Mouse (Mus musculus) embryonic facial prominence, embryonic 11.5 days (tissue): ENCODE measurements around the gene Cfap300. TPM values are rescaled to one million over a fixed set of nuclear protein-coding genes. Genes with fewer than 3 reads are reported as not detected.
A peak's percentile ranks its signal among the peaks of the same experiment; 100 is the strongest.

Experiments used
- ATAC-seq: fragments of 200-750 bp; cut with Nextera tagmentation; replicated peaks from 2 replicates; pipeline ENCODE4 v1.8.0; 2017; ENCODE audit warnings: low read depth; ENCODE audit not compliant: insufficient number of reproducible peaks, low FRiP score, low TSS enrichment
- DNase-seq: peaks from one replicate; pipeline ENCODE4 v3.0.0-alpha.2; 2015; ENCODE audit warnings: low spot score
- H3K27ac ChIP-seq: fragments of 300-500 bp; sonication (generic); replicated peaks from 2 replicates; pipeline ENCODE4 v1.5.1; 2014; ENCODE audit warnings: mild to moderate bottlenecking, low read depth, low read length, control low read depth
- H3K27me3 ChIP-seq: fragments of 300-500 bp; sonication (generic); 2 replicates; pipeline ENCODE4 v1.6.1; 2014; ENCODE audit warnings: mild to moderate bottlenecking, low read length, moderate library complexity, mixed read lengths; ENCODE audit not compliant: control insufficient read depth, insufficient read depth
- H3K36me3 ChIP-seq: fragments of 300-500 bp; sonication (generic); replicated peaks from 2 replicates; pipeline ENCODE4 v1.6.1; 2014; ENCODE audit warnings: low read depth, mild to moderate bottlenecking, low read length, moderate library complexity, mixed read lengths; ENCODE audit not compliant: control insufficient read depth, insufficient read depth
- H3K4me1 ChIP-seq: fragments of 300-500 bp; sonication (generic); 2 replicates; pipeline ENCODE4 v1.6.1; 2014; ENCODE audit warnings: low read length, mixed read lengths; ENCODE audit not compliant: control insufficient read depth, insufficient read depth
- H3K4me2 ChIP-seq: fragments of 300-500 bp; sonication (generic); 2 replicates; pipeline ENCODE4 v1.6.1; 2014; ENCODE audit warnings: low read depth, mild to moderate bottlenecking, control low read depth, low read length, moderate library complexity
- H3K4me3 ChIP-seq: fragments of 300-500 bp; sonication (generic); 2 replicates; pipeline ENCODE4 v1.5.1; 2014; ENCODE audit warnings: low read depth, low read length, control low read depth
- H3K9ac ChIP-seq: fragments of 300-500 bp; sonication (generic); replicated peaks from 2 replicates; pipeline ENCODE4 v1.6.1; 2014; ENCODE audit warnings: mild to moderate bottlenecking, control low read depth, low read length
- H3K9me3 ChIP-seq: fragments of 300-500 bp; sonication (generic); replicated peaks from 2 replicates; pipeline ENCODE4 v1.6.1; 2016; ENCODE audit warnings: mild to moderate bottlenecking, low read length, inconsistent platforms, mixed read lengths; ENCODE audit not compliant: control insufficient read depth
- WGBS: fragments of 180-500 bp; shearing (Covaris S2); extraction: QIAGEN DNeasy Blood & Tissue Kit; methylation state at CpG from one replicate; pipeline ENCODE4 v1.1.7; 2014; 5-methylcytosine and 5-hydroxymethylcytosine counted together
- polyA plus RNA-seq: library from polyadenylated mRNA; unstranded; fragments of >200 nt; fragmentation: Nextera tagmentation; extraction: Ambion mirVana; gene quantifications from 2 replicates; pipeline ENCODE4 v1.2.1, GENCODE M21; 2014

Gene Cfap300
- 21.0 and 22.8 TPM in 2 replicates for polyA plus RNA-seq

DNA sequence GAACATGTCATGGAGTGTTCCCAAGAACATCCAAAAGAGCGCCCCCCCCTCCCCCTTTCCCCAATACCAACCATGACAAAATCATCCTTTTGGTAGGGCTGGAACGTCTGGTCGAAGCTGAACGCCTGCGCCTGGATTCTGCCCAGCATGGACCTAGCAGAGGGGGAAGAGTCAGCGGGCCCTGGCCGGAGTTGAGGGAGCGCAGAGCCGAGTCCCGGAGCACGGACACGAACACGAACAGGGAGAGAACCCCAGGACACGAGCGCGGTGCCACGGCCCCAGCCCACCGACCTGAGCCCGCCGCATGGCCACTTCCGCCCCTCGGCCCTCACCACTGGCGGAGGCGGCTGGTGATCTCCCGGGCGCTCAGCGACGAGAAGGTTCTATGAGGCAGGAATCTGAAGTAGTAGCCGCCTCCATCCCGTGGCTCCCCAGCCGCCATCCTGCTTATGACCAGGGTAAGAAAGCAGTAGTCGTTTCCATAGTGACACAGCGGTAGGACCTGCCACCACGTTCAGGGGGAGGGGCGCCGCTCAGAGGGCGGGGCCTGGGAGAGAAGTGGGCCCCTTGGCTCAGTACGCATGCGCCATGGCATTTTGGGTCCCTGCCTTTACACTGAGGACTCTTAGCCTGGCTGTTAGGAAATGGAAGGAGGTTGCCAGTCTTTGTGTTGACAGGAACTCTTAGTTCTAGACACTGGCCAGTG is at the start of gene Cfap300:
TSS of gene Cfap300 (minus strand) at position 486 of the 706 bp plus-strand sequence.
- WGBS = under 1% methylated on average over 38 of the region's 39 CpGs
- Histone ChIP-seq H3K4me1 (no peaks in the 10 kb centered on the region), H3K27ac (0 out of 2 replicates have a peak within 1 kb of the TSS, but pooled peaks have one; percentile 25), H3K36me3 (no peaks in the 10 kb centered on the region), H3K4me2 (peak within 1 kb of the TSS; percentile 76), H3K27me3 (no peaks in the 10 kb centered on the region), H3K9ac (peak within 1 kb of the TSS; percentile 78), H3K4me3 (peak within 1 kb of the TSS; percentile 55), H3K9me3 (no peaks in the 10 kb centered on the region)
- peak; percentile 98 for ATAC-seq
- peak; percentile 98 for DNase-seq

DNA sequence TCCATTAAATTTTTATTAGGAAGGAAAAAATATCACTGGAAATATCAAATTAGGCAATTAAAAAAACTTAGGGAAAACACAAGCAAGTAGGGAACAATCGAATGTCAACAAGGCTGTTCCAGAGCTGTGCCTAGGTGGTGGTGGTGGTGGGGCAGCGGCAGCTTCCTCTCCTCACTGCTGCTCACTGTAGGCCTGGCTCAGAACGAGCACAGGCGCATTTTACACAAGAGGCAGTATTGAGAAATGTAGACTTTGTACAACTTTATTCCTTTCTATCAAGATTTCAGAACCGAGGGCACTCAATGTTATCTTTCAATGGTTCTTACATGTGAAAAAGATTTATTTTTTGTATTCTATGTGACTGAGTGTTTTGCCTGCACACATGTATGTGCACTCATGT is 36.3 kb upstream of the Cfap300 start:
- no peak overlapping the region for H3K4me3 ChIP-seq
- H3K4me1 ChIP-seq = no peaks in the 10 kb centered on the region
- H3K36me3 ChIP-seq = no peaks in the 10 kb centered on the region
- H3K9me3 ChIP-seq = no peaks in the 10 kb centered on the region
- ATAC-seq (no peak), DNase-seq (no peak)
- H3K4me2 ChIP-seq = no peak overlapping the region
- H3K9ac ChIP-seq = no peak overlapping the region
- no peak overlapping the region for H3K27ac ChIP-seq
- H3K27me3 ChIP-seq = no peaks in the 10 kb centered on the region
- WGBS = 87% methylated on average over 5 of the region's 5 CpGs

DNA sequence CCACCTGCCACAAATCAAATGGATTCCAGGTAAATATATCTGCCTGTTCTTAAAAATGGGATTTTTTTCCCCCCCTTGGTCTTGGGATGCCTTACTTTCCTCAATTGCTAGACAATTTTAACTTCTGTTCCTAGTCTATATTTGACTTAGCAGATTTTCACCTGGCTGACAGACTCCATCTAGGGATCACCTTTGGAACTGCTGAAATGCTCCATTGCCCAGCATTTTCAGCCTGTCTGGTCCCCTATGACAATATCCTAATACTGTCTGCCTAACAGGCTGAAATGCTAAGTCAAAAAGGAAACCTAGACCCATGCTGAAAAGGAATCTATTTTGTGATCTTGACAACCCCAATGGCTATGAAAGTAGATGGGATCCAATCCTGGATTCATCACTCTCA is 31.7 kb upstream of the Cfap300 start:
- Histone ChIP-seq H3K27me3 (no peaks in the 10 kb centered on the region), H3K9ac (no peak overlapping the region), H3K36me3 (no peaks in the 10 kb centered on the region), H3K4me1 (no peaks in the 10 kb centered on the region), H3K9me3 (no peaks in the 10 kb centered on the region), H3K4me3 (no peak overlapping the region), H3K4me2 (no peak overlapping the region), H3K27ac (no peak overlapping the region)
- ATAC-seq = no peak
- DNase-seq = peak; percentile 38

DNA sequence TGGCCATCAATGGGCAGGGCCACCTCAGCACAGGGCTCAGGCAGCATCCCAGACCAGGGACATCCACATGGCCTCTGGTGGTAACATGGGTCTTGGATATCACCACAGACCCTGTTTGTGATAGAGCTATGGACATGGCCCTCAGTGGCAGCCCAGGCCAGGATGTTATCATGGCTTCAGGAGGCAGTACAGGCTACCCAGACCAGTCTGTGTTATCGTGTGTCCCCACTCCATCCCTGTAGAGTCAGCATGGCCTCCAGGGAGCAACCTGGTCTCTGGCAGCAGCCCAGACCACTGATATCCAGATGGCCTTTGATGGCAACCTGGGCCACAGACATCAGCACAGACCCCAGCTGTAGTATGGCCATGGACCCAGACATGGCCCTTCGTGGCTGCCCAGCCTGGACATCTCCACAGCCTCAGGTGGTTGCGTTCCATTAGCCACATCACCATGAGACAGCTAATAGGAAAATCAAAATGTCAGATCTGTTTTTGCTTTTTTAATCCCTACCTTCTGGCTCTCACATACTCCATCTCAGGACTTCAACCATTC is 30.7 kb upstream of the Cfap300 start:
- 94% methylated on average over 3 of the region's 3 CpGs for WGBS
- ATAC-seq (no peak), DNase-seq (no peak)
- Histone ChIP-seq H3K27ac (no peak overlapping the region), H3K4me3 (no peak overlapping the region), H3K36me3 (no peaks in the 10 kb centered on the region), H3K9me3 (no peaks in the 10 kb centered on the region), H3K4me2 (no peak overlapping the region), H3K9ac (no peak overlapping the region), H3K4me1 (no peaks in the 10 kb centered on the region), H3K27me3 (no peaks in the 10 kb centered on the region)

DNA sequence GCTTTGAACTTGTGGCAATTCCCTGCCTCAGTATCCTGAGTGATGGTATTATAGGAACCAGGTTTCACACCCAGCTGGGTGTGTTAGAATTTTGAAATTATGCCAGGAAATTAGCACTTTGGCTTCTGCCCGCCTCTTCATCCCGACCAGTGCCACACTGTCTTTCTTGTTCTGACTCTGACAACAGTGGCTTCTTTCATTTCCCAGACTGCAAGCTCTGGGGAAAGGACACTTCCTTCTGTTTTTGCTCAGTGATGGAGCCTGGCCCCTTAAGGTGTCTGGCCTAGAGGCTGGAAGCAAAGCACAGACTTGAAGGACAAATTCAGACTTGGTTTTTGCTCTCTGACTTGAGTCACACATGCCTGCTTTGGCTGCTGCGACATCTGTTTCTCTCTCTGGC is 17.0 kb upstream of the Cfap300 start:
- no peak overlapping the region for H3K9ac ChIP-seq
- ATAC-seq (no peak), DNase-seq (no peak)
- H3K4me2 ChIP-seq = no peak overlapping the region
- no peak overlapping the region for H3K27ac ChIP-seq
- H3K4me1 ChIP-seq = no peaks in the 10 kb centered on the region
- no peaks in the 10 kb centered on the region for H3K27me3 ChIP-seq
- 35% methylated on average over 3 of the region's 3 CpGs for WGBS
- no peaks in the 10 kb centered on the region for H3K9me3 ChIP-seq
- H3K36me3 ChIP-seq = no peaks in the 10 kb centered on the region
- H3K4me3 ChIP-seq = no peak overlapping the region

DNA sequence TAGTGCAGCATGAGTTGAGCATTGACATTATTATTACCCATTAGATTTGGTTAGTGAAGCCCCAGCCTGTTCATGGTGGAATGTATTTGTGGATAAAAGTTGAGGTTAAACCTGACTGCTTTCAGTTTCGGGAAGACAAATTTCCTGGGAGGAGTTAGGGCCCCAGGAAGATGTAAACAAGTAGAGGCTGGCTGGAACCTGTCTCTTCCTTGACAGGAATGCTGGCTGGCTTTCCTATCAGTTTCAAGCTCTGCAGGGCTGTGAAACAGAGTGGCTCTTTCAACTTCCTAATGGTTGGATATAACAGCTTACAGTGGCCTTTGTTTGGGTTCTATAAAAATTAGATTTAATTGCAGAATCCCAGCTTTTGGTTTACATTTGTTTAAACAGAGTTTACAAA is 12.2 kb upstream of the Cfap300 start:
- Histone ChIP-seq H3K9ac (no peak overlapping the region), H3K4me1 (no peaks in the 10 kb centered on the region), H3K4me3 (no peak overlapping the region), H3K4me2 (no peak overlapping the region), H3K36me3 (no peaks in the 10 kb centered on the region), H3K9me3 (no peaks in the 10 kb centered on the region), H3K27me3 (no peaks in the 10 kb centered on the region), H3K27ac (no peak overlapping the region)
- 45% methylated on average over 1 of the region's 1 CpGs for WGBS
- no peak for DNase-seq
- no peak for ATAC-seq

DNA sequence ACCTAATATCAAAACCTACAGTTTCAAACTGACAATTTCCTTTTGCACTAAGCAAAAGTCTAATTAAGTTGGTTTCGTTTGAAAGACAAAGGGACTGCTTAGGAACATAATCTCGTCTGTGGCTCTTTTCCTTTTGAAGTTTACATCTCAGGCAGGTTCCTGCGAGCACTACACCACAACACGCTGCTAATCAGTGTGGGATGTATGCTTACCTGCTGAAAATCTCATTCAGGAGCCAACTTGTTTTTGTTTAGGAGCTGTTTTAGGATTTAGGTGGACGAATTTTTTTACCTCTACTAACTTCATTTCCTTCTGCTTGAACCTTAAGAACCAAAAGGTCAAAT is 393 bp upstream of the Cfap300 start:
- DNase-seq (no peak), ATAC-seq (peak; percentile 21; the same call in 1 of the 2 replicates)
- WGBS = 22% methylated on average over 5 of the region's 5 CpGs
- Histone ChIP-seq H3K4me3 (no peak overlapping the region; the same call in 1 of the 2 replicates), H3K9ac (peak overlapping the region; percentile 1; the same call in 1 of the 2 replicates), H3K4me1 (no peaks in the 10 kb centered on the region), H3K36me3 (no peaks in the 10 kb centered on the region), H3K9me3 (no peaks in the 10 kb centered on the region), H3K27me3 (no peaks in the 10 kb centered on the region), H3K27ac (no peak overlapping the region), H3K4me2 (no peak overlapping the region; the same call in 1 of the 2 replicates)

DNA sequence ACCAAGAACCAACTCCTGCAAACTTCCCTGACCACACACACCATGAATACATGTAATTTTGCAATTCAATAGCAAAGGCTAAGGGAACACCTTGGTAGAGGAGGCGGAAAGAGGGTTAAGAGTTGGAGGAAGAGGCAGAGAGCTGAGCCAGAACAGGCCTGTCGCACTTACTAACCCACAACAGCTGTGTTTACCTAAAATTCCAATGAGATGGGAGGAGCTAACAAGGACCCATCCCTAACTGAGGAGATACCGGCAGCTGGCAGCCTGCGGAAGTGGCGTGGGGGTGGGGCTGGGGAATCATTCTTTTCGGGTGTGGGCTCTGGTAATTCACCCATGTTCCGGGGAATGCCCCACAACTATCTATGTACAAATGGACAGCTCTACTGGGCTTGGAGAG is 7.1 kb downstream of the Cfap300 start:
- Histone ChIP-seq H3K4me2 (no peak overlapping the region), H3K4me1 (peaks cover 3% of the 10 kb centered on the region; the same call in 1 of the 2 replicates), H3K9me3 (no peaks in the 10 kb centered on the region), H3K9ac (no peak overlapping the region), H3K36me3 (no peaks in the 10 kb centered on the region), H3K27me3 (no peaks in the 10 kb centered on the region), H3K27ac (no peak overlapping the region), H3K4me3 (no peak overlapping the region)
- ATAC-seq (0 out of 2 replicates have a peak, but pooled peaks have one; percentile 45), DNase-seq (peak; percentile 44)
- 20% methylated on average over 7 of the region's 7 CpGs for WGBS
